8 mouse cellular contexts compared by ENCODE assay signal in the genomic region with DNA sequence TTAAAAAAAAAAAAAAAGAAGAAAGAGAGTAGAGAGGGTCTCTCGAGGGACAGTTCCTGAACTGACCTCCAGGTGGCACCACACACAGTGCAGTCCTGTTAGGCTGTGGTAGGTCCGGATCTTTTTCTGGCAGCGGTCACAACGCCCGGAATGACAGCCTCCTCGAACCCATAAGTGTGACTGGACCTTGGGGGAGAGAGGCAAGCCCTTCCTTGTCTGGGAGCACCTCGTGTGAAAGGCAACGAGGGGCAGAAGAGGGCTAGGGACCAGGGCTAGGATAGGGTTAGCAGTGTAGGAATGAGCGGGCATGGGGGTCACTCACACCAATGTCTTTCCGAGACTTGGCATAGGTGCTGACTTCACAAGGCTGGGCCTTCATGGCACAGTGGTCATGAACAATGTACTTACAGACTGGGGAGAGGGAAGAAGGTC. TPM values are rescaled to one million over a fixed set of nuclear protein-coding genes. Genes with fewer than 3 reads are reported as not detected.
DNase-seq lines count a peak whose midpoint lies in the region; ATAC-seq and TF ChIP-seq lines count a peak whose summit lies in the region.

No protein-coding gene starts in this region.

- WGBS in intestine, postnatal 0 days: 19% methylated on average over 10 of the region's 10 CpGs
- 19% methylated on average over 10 of the region's 10 CpGs for WGBS in limb, embryonic 13.5 days
- 17% methylated on average over 10 of the region's 10 CpGs for WGBS in midbrain, embryonic 15.5 days
- WGBS in spleen, adult 2 months: 26% methylated on average over 10 of the region's 10 CpGs

- H3K27ac ChIP-seq in intestine, postnatal 0 days (ENCODE audit: low read depth, low read length): no peak overlapping the region
- no peak overlapping the region for H3K27ac ChIP-seq in limb, embryonic 13.5 days
- H3K27ac ChIP-seq in midbrain, embryonic 15.5 days: no peak overlapping the region
- no peak overlapping the region for H3K27ac ChIP-seq in spleen, adult 2 months (ENCODE audit: insufficient read depth, low read length)

- H3K9ac ChIP-seq in intestine, postnatal 0 days (ENCODE audit: low read depth, low read length): no peak overlapping the region
- H3K9ac ChIP-seq in limb, embryonic 13.5 days: no peak overlapping the region
- no peak overlapping the region for H3K9ac ChIP-seq in midbrain, embryonic 15.5 days

- peak; percentile 46 for DNase-seq in 3134 (ENCODE audit: extremely low read depth, insufficient read length, low spot score)
- DNase-seq in adrenal gland, adult 8-10 months: peak; percentile 45
- DNase-seq in embryo, embryonic 9.5 days (ENCODE audit: extremely low spot score): peak; percentile 58
- DNase-seq in spleen, adult 2 months (ENCODE audit: low read depth in 1 of 2, low spot score in 2 of 2): peak in 1 of 2 experiments; percentile 72

- H3K4me1 ChIP-seq in intestine, postnatal 0 days (replicated peaks; ENCODE audit: control insufficient read depth, insufficient read depth, low read length): no peaks in the 10 kb centered on the region
- 0 out of 2 replicates have a peak, but pooled peaks cover 3% of the 10 kb centered on the region for H3K4me1 ChIP-seq in limb, embryonic 13.5 days
- H3K4me1 ChIP-seq in midbrain, embryonic 15.5 days: no peaks in the 10 kb centered on the region
- peaks cover 2% of the 10 kb centered on the region; the same call in 1 of the 2 replicates for H3K4me1 ChIP-seq in spleen, adult 2 months (ENCODE audit: control insufficient read depth, insufficient read depth, insufficient read length)

- no peaks in the 10 kb centered on the region for H3K9me3 ChIP-seq in intestine, postnatal 0 days (ENCODE audit: control insufficient read depth)
- no peaks in the 10 kb centered on the region for H3K9me3 ChIP-seq in limb, embryonic 13.5 days
- H3K9me3 ChIP-seq in midbrain, embryonic 15.5 days: no peaks in the 10 kb centered on the region

- no peak overlapping the region for H3K4me2 ChIP-seq in intestine, postnatal 0 days (replicated peaks; ENCODE audit: low read depth)
- H3K4me2 ChIP-seq in limb, embryonic 13.5 days (replicated peaks): no peak overlapping the region
- no peak overlapping the region for H3K4me2 ChIP-seq in midbrain, embryonic 15.5 days

- H3K36me3 ChIP-seq in intestine, postnatal 0 days (ENCODE audit: control insufficient read depth, insufficient read depth): peaks cover 23% of the 10 kb centered on the region; the same call in 1 of the 2 replicates
- peaks cover 33% of the 10 kb centered on the region for H3K36me3 ChIP-seq in limb, embryonic 13.5 days
- H3K36me3 ChIP-seq in midbrain, embryonic 15.5 days (replicated peaks): no peaks in the 10 kb centered on the region
- H3K36me3 ChIP-seq in spleen, adult 2 months (ENCODE audit: control insufficient read depth, insufficient read depth, low read length): peaks cover 52% of the 10 kb centered on the region

- TF ChIP-seq CTCF in intestine, postnatal 0 days (IDR thresholded peaks at IDR 0.05; ENCODE audit: low read depth): peak; percentile 83
- peak; percentile 81; the same call in 1 of the 2 replicates for TF ChIP-seq CTCF in spleen, adult 2 months (IDR thresholded peaks at IDR 0.05; ENCODE audit: extremely low read depth, insufficient read depth, insufficient read length, insufficient replicate concordance)

- TF ChIP-seq POLR2A in spleen, adult 2 months (IDR thresholded peaks at IDR 0.05; ENCODE audit: low read depth, low read length): no peak

- H3K4me3 ChIP-seq in intestine, postnatal 0 days (ENCODE audit: low read depth, low read length): no peak overlapping the region
- no peak overlapping the region for H3K4me3 ChIP-seq in limb, embryonic 13.5 days
- H3K4me3 ChIP-seq in midbrain, embryonic 15.5 days: no peak overlapping the region
- H3K4me3 ChIP-seq in spleen, adult 2 months (ENCODE audit: extremely low read depth, insufficient read depth, insufficient read length): no peak overlapping the region

- ATAC-seq in granulocyte monocyte progenitor cell, adult 5-6 weeks (replicated peaks; ENCODE audit: poor library complexity, severe bottlenecking): peak; percentile 94
- ATAC-seq in intestine, postnatal 0 days: peak; percentile 45
- ATAC-seq in limb, embryonic 13.5 days (ENCODE audit: low FRiP score, low read depth): peak; percentile 60; the same call in 1 of the 2 replicates
- ATAC-seq in midbrain, embryonic 15.5 days (replicated peaks): peak; percentile 33; the same call in 1 of the 2 replicates

- H3K27me3 ChIP-seq in intestine, postnatal 0 days (replicated peaks; ENCODE audit: control insufficient read depth, insufficient read depth, low read length): no peaks in the 10 kb centered on the region
- H3K27me3 ChIP-seq in limb, embryonic 13.5 days: no peaks in the 10 kb centered on the region
- no peaks in the 10 kb centered on the region for H3K27me3 ChIP-seq in midbrain, embryonic 15.5 days (replicated peaks)
- H3K27me3 ChIP-seq in spleen, adult 2 months (ENCODE audit: control insufficient read depth, insufficient read depth, low read length): no peaks in the 10 kb centered on the region

RNA-seq across cellular contexts. Expression of a gene that starts 13.6 kb away (rescaled TPM):
- 10 to 100 TPM; 16.5 to 41.1 (median 28.6) TPM for total RNA-seq in adrenal gland, adult 8-10 months (2022)
- total RNA-seq in granulocyte monocyte progenitor cell, adult 5-6 weeks (2014; fragmentation: Nextera tagmentation): 13.2 and 15.8 TPM in 2 replicates
- 9.4 and 12.0 TPM in 2 replicates for total RNA-seq in granulocyte monocyte progenitor cell, adult 5-6 weeks (2017)
- polyA plus RNA-seq in intestine, postnatal 0 days (2015; fragmentation: Nextera tagmentation; extraction: Ambion mirVana): 7.1 and 8.2 TPM in 2 replicates
- polyA plus RNA-seq in limb, embryonic 13.5 days (2015; fragmentation: Nextera tagmentation; extraction: Ambion mirVana): 12.0 and 12.1 TPM in 2 replicates
- polyA plus RNA-seq in midbrain, embryonic 15.5 days (2015; fragmentation: Nextera tagmentation; extraction: Ambion mirVana): 7.6 and 7.8 TPM in 2 replicates
- polyA plus RNA-seq in spleen, adult 2 months (2012; rRNA removed): 124 and 126 TPM in 2 replicates

RNA-seq across cellular contexts. Expression of a gene that starts 16.7 kb away (rescaled TPM):
- 10 to 100 TPM; 24.1 to 31.9 (median 27.0) TPM for total RNA-seq in adrenal gland, adult 8-10 months (2022)
- total RNA-seq in granulocyte monocyte progenitor cell, adult 5-6 weeks (2014; fragmentation: Nextera tagmentation): 43.5 and 52.0 TPM in 2 replicates
- total RNA-seq in granulocyte monocyte progenitor cell, adult 5-6 weeks (2017): 47.6 and 82.5 TPM in 2 replicates
- 22.3 and 22.7 TPM in 2 replicates for polyA plus RNA-seq in intestine, postnatal 0 days (2015; fragmentation: Nextera tagmentation; extraction: Ambion mirVana)
- 44.0 and 47.9 TPM in 2 replicates for polyA plus RNA-seq in limb, embryonic 13.5 days (2015; fragmentation: Nextera tagmentation; extraction: Ambion mirVana)
- 45.8 and 47.6 TPM in 2 replicates for polyA plus RNA-seq in midbrain, embryonic 15.5 days (2015; fragmentation: Nextera tagmentation; extraction: Ambion mirVana)
- 31.7 and 34.7 TPM in 2 replicates for polyA plus RNA-seq in spleen, adult 2 months (2012; rRNA removed)

RNA-seq across cellular contexts. Expression of a gene that starts 26.2 kb away (rescaled TPM):
- 10 to 100 TPM; 13.4 to 26.6 (median 19.3) TPM for total RNA-seq in adrenal gland, adult 8-10 months (2022)
- total RNA-seq in granulocyte monocyte progenitor cell, adult 5-6 weeks (2014; fragmentation: Nextera tagmentation): 101 and 134 TPM in 2 replicates
- total RNA-seq in granulocyte monocyte progenitor cell, adult 5-6 weeks (2017): 60.3 and 73.1 TPM in 2 replicates
- polyA plus RNA-seq in intestine, postnatal 0 days (2015; fragmentation: Nextera tagmentation; extraction: Ambion mirVana): 23.3 and 24.1 TPM in 2 replicates
- polyA plus RNA-seq in limb, embryonic 13.5 days (2015; fragmentation: Nextera tagmentation; extraction: Ambion mirVana): 132 and 134 TPM in 2 replicates
- polyA plus RNA-seq in midbrain, embryonic 15.5 days (2015; fragmentation: Nextera tagmentation; extraction: Ambion mirVana): 15.1 and 18.6 TPM in 2 replicates
- 19.5 and 19.8 TPM in 2 replicates for polyA plus RNA-seq in spleen, adult 2 months (2012; rRNA removed)

RNA-seq across cellular contexts. Expression of a gene that starts 27.0 kb away (rescaled TPM):
- 1 to 10 TPM; 1.1 to 1.7 (median 1.3) TPM for total RNA-seq in adrenal gland, adult 8-10 months (2022)
- total RNA-seq in granulocyte monocyte progenitor cell, adult 5-6 weeks (2014; fragmentation: Nextera tagmentation): 0.28 and 2.6 TPM in 2 replicates
- 0.52 and 1.6 TPM in 2 replicates for total RNA-seq in granulocyte monocyte progenitor cell, adult 5-6 weeks (2017)
- polyA plus RNA-seq in intestine, postnatal 0 days (2015; fragmentation: Nextera tagmentation; extraction: Ambion mirVana): 0.55 and 0.86 TPM in 2 replicates
- 2.2 and 2.3 TPM in 2 replicates for polyA plus RNA-seq in limb, embryonic 13.5 days (2015; fragmentation: Nextera tagmentation; extraction: Ambion mirVana)
- polyA plus RNA-seq in midbrain, embryonic 15.5 days (2015; fragmentation: Nextera tagmentation; extraction: Ambion mirVana): 0.54 and 0.88 TPM in 2 replicates
- polyA plus RNA-seq in spleen, adult 2 months (2012; rRNA removed): 0.66 and 9.3 TPM in 2 replicates

RNA-seq across cellular contexts. Expression of a gene that starts 35.0 kb away (rescaled TPM):
- 100 to 1,000 TPM; 126 to 149 (median 145) TPM for total RNA-seq in adrenal gland, adult 8-10 months (2022)
- 43.7 and 43.8 TPM in 2 replicates for total RNA-seq in granulocyte monocyte progenitor cell, adult 5-6 weeks (2014; fragmentation: Nextera tagmentation)
- total RNA-seq in granulocyte monocyte progenitor cell, adult 5-6 weeks (2017): 45.7 and 58.0 TPM in 2 replicates
- polyA plus RNA-seq in intestine, postnatal 0 days (2015; fragmentation: Nextera tagmentation; extraction: Ambion mirVana): 35.9 and 37.8 TPM in 2 replicates
- 83.5 and 87.5 TPM in 2 replicates for polyA plus RNA-seq in limb, embryonic 13.5 days (2015; fragmentation: Nextera tagmentation; extraction: Ambion mirVana)
- 122 and 123 TPM in 2 replicates for polyA plus RNA-seq in midbrain, embryonic 15.5 days (2015; fragmentation: Nextera tagmentation; extraction: Ambion mirVana)
- polyA plus RNA-seq in spleen, adult 2 months (2012; rRNA removed): 43.3 and 44.4 TPM in 2 replicates

Comparison
In these comparisons a context has a peak if more than half of its experiments do, and no peak if none do; other contexts are left out.
1. ATAC-seq: peak in every context shown above with its lines; median percentile 94 in granulocyte monocyte progenitor cell, adult 5-6 weeks; 60 in limb, embryonic 13.5 days; 45 in intestine, postnatal 0 days; 33 in midbrain, embryonic 15.5 days.